Mouse (Mus musculus): ENCODE measurements around the gene Faim2. TPM values are rescaled to one million over a fixed set of nuclear protein-coding genes. Genes with fewer than 3 reads are reported as not detected.

The Faim2 gene
- total RNA-seq, 2 experiments from 2014 or later: 0.05 to 0.26 TPM

- intact Hi-C loops (cut with DNase I): loop anchor here (1.0 to 2.0 kb wide), 2 partner anchors 55 to 154 kb away; no protein-coding TSS in a partner anchor
These were observed 56.8 kb downstream of the Faim2 start for GRCm38 (mm10) chr15:99470971-99471676.

DNA sequence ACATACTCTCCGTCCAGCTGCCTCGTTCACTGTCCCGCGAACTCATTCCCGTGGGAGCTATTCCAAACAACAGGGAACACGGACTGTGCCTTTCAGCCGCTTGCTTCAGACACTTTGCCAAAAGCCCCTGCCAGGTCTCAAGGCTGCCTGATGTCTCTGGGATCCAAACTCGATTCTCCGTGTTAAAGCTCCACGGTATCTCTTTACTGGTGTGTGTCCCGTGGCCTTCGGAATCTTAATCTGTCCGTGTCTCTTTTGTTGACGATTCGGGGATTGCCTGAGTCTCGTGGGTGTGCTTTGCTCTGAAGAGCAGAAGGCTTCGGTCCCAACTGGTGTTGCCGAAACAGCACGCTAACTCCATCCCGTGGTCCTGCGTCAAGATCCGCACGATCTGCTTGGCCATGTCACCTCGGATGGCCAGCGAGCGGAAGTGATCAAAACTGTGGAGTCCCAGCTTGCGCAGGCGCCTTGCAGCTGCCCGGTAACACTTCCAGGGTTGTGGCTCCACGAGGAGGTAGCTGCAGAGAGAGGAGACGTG is 57.7 kb downstream of the Faim2 start:
- intact Hi-C loops (cut with DNase I): loop anchor here (1.0 to 2.0 kb wide), 2 partner anchors 54 to 153 kb away; no protein-coding TSS in a partner anchor
- DNase-seq: peak; percentile 43 to 53

More at GRCm38 (mm10) chr15:99470971-99471676, 56.8 kb downstream of the Faim2 start:
- DNase-seq: peak; percentile 49 to 53

DNA sequence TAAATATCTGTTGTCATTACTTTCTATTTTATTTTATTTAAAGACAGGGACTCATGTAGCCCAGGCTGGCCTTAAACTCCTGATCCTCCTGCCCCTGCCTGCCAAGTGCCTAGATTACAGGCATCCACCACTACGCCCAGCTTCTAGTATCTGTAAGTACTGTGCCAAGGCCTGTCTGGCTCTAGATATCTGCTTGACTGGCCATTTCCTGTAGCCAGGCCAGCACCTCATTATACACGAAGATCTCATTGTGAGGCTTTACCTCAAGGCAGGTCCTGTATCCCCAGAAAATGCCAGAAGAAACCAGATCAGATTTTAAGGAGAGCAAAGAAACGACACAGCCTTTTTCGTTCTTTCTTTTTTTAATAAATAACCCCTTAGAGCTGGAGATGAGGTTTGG is 58.2 kb downstream of the Faim2 start:
- intact Hi-C loops (cut with DNase I): loop anchor here (1.0 to 2.0 kb wide), 2 partner anchors 53 to 153 kb away; no protein-coding TSS in a partner anchor
- DNase-seq: no peak

- peak; percentile 68 to 75 for DNase-seq
- intact Hi-C loops (cut with DNase I): no loop called here
These were observed 58.9 kb downstream of the Faim2 start for GRCm38 (mm10) chr15:99469067-99469466.

DNA sequence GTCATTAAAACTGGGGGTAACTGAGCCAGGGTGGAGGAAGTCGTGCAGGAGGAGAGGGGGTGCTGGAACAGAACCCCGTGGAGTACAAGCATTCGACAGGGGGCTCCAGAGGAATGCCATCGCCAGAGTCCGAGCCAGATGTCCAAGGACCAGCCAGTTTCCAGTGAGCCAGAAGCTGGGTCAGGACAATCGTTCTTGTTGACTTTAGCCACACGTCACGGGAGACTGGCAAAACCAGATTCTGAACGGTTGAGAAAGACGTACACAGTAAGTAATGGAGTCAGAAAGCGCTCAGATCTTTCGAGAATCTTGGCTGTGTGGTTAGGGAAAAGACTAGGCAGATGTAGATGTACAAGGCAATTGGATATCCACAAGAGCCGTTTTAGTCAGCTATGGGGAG is 64.8 kb downstream of the Faim2 start:
- DNase-seq: no peak
- intact Hi-C loops (cut with DNase I): no loop called here

GRCm38 (mm10) chr15:99457606-99458401 is 70.2 kb downstream of the Faim2 start, which contains the start of gene Nckap5l:
Gene Nckap5l (minus strand): TSS chr15:99457748.
- intact Hi-C loops (cut with DNase I): no loop called here
- peak; percentile 89 to 91 for DNase-seq

- intact Hi-C loops (cut with DNase I): no loop called here
- DNase-seq: peak; percentile 57 to 62
These were observed 70.9 kb downstream of the Faim2 start for GRCm38 (mm10) chr15:99456963-99457605.

GRCm38 (mm10) chr15:99456338-99456962 is 71.5 kb downstream of the Faim2 start:
- intact Hi-C loops (cut with DNase I): no loop called here
- DNase-seq: no peak

DNA sequence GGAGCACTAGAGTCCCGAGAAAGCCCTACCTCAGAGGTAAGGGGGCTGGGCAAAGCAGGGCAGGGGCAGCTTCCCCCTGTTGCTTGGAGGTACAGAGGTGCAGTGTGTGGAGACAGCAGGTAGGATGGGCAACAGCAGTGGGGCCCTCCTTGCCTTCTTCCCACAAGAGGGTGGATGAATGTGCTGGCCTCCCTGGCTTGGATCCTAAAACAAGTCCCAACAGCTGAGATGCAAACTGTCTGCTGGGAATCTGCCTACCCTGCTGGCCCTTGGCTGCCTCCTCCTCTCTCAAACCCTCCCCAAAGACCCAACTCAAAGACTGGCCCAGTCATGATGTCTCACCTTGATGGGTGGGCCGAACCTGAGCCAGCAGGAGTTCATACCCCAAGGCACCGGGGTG is 72.5 kb downstream of the Faim2 start:
- intact Hi-C loops (cut with DNase I): no loop called here

GRCm38 (mm10) chr15:99454585-99455279 is 73.2 kb downstream of the Faim2 start:
- intact Hi-C loops (cut with DNase I): no loop called here
- DNase-seq: no peak

More for the DNA sequence above, 72.5 kb downstream of the Faim2 start:
- DNase-seq: no peak

GRCm38 (mm10) chr15:99453153-99453900 is 74.6 kb downstream of the Faim2 start:
- intact Hi-C loops (cut with DNase I): no loop called here
- DNase-seq: no peak

DNA sequence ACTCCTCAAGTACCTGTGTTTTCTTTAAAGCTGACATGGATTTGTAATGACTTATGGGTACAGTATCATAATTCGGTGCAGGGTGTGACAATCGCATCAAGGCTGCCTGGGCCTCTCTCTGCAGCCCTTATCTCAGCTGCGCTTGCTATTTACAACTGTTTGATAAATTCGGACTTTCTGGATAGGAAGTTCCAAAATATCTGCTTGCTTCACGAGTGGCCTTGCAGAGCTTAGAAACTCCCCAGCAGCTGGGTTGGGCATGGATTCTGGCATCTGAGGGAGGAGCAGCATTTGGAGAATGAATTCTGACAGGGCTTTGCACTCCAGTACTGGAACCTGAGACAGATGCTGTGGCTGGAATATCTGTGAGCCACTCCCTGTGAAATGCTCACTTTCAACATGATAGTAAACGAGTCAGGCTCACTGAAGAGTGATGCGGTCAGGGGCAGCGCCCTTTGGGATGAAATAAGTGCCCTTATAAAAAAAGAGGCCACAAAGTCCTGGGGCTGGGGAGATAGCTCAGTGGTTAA is 78.1 kb downstream of the Faim2 start:
- intact Hi-C loops (cut with DNase I): no loop called here
- no peak for DNase-seq

GRCm38 (mm10) chr15:99449131-99449750 is 78.7 kb downstream of the Faim2 start:
- intact Hi-C loops (cut with DNase I): no loop called here

More at GRCm38 (mm10) chr15:99449131-99449750, 78.7 kb downstream of the Faim2 start:
- DNase-seq: peak in 1 of 2 experiments; percentile 44

Other genes with a start within 250 kb of the Faim2 start
- 10 to 100 TPM; 21.0 to 23.0 TPM for gene Prpf40b, start 233.1 kb downstream of the Faim2 start, total RNA-seq (2021)
- not detected for gene Fam186b, start 232.3 kb downstream of the Faim2 start, total RNA-seq (2021)
- 1 to 10 TPM; 6.6 to 7.0 TPM for gene Fmnl3, start 157.7 kb downstream of the Faim2 start, total RNA-seq (2021)
- gene Tmbim6, start 135.3 kb downstream of the Faim2 start, total RNA-seq (2021): 100 to 1,000 TPM; 165 to 172 TPM
- 1 to 10 TPM; 3.6 to 4.0 TPM for gene Nckap5l, start 70.4 kb downstream of the Faim2 start, total RNA-seq (2021)
- gene Bcdin3d, start 53.4 kb downstream of the Faim2 start, total RNA-seq (2021): 1 to 10 TPM; 3.0 to 3.5 TPM
- not detected for gene Aqp2, start 50.9 kb upstream of the Faim2 start, total RNA-seq (2021)
- not detected for gene Aqp5, start 62.6 kb upstream of the Faim2 start, total RNA-seq (2021)
- not detected for gene Aqp6, start 73.2 kb upstream of the Faim2 start, total RNA-seq (2021)
- 1 to 10 TPM; 1.9 to 2.4 TPM for gene Racgap1, start 123.5 kb upstream of the Faim2 start, total RNA-seq (2021)
- gene Asic1, start 142.2 kb upstream of the Faim2 start, total RNA-seq (2021): under 1 TPM; 0.10 TPM
- gene Smarcd1, start 174.0 kb upstream of the Faim2 start, total RNA-seq (2021): 1 to 10 TPM; 5.5 to 6.1 TPM
- gene Gm17349, start 177.3 kb upstream of the Faim2 start, total RNA-seq (2021): 1 to 10 TPM in 1 of 2 experiments, not detected in 1; 1.2 TPM
- 100 to 1,000 TPM; 569 to 657 TPM for gene Gpd1, start 189.3 kb upstream of the Faim2 start, total RNA-seq (2021)
- gene Cox14, start 197.5 kb upstream of the Faim2 start, total RNA-seq (2021): 100 to 1,000 TPM; 151 to 159 TPM
- gene Cers5, start 244.7 kb upstream of the Faim2 start, total RNA-seq (2021): 1 to 10 TPM; 4.9 to 5.9 TPM